Mouse (Mus musculus) CD4-positive, CD25-positive, alpha-beta regulatory T cell, adult 4 months (primary cell): ENCODE measurements around the gene Arhgap24. TPM values are rescaled to one million over a fixed set of nuclear protein-coding genes. Genes with fewer than 3 reads are reported as not detected.

Experiments
- ATAC-seq: one replicate; pipeline ENCODE4 v1.8.0; 2017
- polyA plus RNA-seq, 2 experiments: library from polyadenylated mRNA; unstranded; fragments of 100-300 nt; shearing (Covaris generic); gene quantifications; one replicate each; pipeline ENCODE4 v1.2.1; 2017

Arhgap24 gene
- polyA plus RNA-seq, 2 experiments from 2014 or later, result 1.8 to 2.7 TPM

DNA sequence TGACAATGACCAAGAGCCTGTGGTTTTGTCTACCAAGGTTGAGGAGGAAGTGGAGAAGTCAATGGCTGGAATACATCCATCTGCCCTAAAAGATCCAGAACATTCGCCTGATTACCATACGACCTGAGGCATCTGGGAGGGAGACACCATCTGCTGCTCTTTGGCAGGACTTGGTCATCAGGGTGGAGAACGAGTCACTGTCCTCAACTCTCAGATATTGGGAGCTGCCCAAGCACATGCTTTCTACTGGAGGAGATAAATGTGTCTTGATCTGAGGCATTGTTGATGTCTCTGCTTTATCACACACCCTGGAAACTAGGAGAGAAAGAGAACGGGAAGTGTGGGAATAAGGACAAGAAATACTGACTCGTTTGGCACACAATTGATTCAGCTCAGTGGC lies 206.5 kb downstream of the Arhgap24 start:
- no peak for ATAC-seq

DNA sequence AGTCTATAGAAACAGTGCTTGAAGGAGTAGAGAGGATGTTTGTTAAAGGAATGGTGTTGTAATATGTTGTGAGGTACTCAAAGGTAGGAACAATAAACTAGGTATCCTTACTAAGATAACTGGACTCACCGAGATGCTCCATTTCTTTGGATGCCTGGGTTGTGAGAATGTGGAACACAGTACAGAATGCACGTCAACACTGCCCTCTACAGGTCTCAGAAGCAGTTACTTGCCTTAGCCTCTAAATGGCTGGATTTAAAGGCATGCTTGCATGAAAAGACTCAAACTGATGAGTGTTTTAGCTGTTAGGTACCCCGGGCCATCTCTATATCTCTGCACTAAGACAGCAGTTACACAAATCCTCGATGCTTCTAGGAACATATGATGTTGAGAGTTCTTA lies 211.3 kb downstream of the Arhgap24 start:
- peak; percentile 43 for ATAC-seq

DNA sequence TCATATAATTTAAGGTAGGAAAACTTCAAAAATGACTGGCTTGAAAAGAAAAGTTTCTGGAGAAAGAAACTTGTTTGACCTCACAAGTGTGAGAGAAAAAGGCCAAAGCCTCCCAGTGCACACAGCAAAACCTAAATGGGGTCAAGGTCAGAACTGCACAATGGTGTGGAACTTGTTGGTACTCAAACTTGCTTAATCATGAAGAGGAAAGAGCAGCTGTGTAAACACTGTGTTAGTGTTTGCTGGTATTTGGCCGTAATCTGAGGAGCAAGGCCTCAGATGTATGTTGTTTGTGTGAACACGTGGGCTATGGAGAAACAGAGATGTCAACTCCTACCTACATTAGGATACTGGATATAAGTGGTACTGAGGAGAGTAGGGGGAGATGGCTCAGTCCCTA lies 212.0 kb downstream of the Arhgap24 start:
- no peak for ATAC-seq

DNA sequence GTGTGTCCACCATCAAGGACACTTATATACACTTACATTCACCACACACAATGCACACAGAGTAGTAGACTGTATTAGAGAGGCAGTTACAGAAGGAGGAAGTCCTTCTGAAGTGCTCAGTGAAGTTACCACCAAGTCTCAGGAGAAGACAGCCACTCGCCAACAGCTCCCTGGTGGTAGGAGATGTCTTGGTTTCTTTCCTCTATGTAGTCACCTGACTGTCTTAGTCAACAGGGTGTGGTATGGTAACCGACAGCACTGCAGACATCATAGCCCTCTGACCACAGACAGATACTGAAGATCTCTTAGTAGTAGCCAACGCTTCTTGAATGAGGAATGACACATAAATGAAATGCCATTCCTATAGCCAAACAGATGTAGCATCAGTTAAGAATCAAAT lies 212.7 kb downstream of the Arhgap24 start:
- no peak for ATAC-seq

DNA sequence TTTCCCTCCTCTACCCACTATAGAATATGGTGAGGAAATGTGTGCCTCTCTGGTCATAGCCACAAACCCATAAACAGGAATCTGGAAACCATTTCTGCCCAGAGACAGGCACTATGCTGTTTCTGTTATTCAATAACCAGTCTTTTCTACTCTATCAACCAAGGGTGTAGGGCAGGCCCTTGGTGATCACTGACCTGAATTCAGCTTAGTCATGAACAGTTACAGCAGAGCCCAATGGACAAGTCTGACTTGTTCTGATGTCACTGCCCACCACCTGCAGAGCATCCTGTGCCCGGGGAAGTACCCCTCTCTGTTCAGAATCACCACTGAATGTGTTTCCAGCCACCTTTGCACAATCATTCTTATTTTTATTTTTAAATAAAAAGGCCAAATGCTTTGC lies 216.6 kb downstream of the Arhgap24 start:
- ATAC-seq, result no peak

DNA sequence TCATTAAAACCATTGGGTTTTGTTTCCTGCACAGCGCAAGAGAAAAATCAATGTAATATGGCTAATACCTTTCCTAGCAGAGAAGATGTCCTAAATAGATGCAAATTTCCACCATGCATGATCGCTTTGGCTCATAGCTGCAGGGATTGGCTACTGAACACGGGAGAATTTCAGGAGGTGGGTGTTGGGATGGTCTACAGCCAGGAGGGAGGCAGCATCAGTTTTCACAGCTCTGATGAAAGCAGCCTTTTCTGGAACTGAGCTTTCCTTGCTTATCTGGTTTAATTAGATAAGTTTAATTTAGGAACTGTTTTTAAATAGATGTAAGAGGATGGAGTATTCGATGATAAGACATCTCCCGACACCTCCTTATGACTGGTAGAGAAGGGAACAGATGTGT lies 217.2 kb downstream of the Arhgap24 start:
- no peak for ATAC-seq

DNA sequence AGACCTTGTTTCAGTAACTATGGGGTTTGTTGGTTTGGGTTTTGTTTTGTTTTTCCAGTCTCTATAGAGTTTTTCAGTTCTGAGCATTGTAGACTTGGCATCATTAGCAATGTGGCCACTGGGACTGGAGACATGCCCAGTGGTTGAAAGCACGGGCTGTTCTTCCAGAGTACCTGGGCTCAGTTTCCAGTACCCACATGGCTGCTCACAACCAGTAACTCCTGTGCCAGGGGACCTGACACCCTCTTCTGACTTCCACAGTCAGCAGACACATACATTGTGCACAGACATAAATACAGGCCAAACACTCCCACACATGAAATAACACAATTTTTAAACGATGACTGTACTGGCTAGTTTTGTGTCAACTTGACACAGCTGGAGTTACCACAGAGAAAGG lies 217.7 kb downstream of the Arhgap24 start:
- no peak for ATAC-seq

DNA sequence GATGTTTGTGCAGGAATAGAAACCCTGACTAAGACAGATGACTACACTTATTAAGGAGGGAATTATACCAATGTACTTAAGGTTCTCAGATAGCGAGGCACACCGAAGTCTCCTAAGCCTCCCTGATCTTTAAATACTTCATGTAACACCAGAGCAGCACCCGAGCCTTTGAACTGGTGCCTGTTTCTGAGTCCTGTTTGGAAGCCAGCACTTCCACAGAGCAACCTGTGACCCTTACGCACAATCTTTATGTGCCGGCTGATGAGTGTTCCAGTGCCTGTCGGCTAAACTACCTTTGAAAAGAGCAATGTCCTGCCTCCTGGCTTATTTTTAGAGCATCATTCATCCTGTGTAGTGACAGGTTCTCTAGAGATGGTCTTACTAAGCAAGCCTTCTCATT lies 221.4 kb downstream of the Arhgap24 start:
- ATAC-seq, result no peak

DNA sequence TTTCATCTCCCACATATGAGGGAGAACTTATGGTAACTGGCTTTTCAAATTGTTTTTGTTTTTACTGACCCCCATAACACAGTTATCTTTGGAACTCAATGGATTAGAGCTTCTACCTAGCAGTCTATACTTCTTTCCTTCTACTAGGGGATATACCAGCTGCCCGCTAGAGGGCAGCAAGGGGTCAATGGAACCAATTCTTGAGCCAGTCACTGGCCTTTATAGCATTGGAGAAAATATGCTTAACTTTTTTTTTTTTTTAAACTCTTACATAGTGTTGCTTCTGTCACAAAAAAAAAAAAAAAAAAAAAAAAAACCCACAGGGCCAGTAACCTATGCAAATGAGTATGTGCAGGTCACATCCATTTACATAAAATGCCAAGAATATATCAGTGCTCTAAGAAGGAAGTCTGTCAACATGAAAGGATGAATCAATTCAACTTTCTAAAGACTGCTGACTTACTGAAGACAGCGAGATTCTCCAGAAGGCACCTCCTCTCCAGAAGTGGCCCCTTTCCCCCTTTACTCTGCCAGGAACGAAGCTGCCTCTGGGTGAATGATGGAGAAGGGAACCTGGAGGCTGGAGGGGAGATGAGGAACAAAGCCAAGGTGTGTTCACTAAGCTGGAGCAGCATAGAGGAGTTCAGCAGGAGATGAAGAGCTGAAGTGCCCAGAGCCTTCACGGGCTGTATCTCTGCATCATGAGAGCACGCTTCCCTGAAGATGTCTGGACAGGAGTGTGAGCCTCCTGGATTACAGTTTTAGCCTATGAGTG lies 222.3 kb downstream of the Arhgap24 start:
- no peak for ATAC-seq

DNA sequence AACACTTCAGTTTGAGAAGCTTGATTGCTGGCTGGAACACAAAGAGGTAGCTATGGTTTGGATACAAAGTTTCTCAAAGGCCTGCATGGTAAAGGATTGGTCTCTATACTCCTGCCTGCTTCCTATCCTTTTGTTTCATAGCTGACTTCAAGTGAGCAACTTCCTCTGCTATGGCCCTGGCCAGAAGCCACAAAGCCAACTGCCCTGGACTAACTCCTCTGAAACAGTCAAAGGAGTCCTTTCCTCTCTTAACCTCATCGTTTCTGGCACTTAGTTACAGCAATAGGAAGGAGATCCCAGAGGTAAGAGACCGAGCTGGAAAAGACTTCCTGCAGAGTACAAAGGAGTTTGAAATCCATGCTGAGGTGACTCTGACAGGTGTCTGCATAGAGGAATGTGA lies 224.0 kb downstream of the Arhgap24 start:
- ATAC-seq, result no peak

DNA sequence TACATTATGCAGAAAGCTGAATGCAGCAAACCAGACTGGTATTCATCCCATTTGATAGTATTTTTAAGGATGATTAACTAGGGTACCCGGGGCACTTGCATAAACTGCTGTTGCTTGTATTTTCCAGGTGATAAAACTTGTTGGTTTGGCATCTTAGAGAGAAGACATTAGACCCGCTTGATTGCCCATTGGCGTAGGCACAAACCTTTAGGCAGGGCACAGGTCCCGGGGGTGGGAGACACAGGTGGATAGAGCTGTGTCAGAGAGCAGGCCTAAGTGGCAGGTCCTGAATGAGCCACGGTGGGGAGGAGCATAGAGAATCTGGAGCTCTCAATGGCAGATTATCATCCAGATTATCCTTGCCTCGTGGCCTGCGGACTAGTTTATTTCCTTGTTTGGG lies 229.1 kb downstream of the Arhgap24 start:
- no peak for ATAC-seq

DNA sequence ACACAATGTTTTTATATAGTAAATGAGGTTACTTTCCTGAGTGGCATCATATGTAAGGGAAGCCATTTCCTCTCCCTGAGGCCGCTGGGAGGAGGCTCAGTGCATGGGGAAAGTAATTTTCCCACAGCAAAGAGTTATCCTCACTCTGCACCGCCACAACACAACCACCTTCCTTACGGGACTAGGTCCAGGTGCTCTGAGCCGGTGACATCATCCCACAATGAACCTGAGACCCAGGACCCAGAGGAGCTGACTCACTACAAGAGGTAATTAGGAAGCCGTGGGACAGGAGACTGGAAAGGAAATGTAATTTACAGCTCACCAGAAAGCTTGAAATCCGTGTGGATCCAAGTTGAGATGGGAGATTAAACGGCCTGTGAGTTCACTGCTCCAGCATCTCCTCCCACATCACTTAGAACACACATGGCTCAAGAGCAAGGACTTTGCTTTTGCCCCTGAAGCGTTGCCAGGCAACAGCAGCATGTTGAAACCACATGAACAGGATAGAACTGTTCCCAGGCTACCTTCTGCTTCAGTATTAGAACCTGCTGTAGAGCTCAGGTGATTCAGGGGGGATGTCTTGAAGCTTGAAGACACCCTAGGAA lies 238.3 kb downstream of the Arhgap24 start:
- no peak for ATAC-seq

DNA sequence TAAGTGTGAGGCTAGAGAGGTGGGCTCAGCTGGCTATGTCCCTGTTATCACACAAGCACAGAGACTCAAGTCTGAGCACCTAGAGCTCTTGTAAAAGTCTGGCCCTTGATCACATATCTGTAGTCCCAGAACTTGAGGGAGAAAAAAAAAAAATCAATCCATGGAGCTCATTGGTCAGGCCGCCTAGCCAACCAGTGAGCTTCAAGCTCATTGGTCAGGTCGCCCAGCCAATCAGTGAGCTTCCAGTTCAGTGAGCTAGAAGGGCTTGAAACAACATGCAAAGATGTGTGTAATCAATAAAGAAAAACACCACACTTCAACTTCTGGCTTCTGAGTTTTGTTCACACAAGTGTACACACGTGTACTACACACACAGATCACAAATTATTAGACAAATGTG lies 242.4 kb downstream of the Arhgap24 start:
- no peak for ATAC-seq

DNA sequence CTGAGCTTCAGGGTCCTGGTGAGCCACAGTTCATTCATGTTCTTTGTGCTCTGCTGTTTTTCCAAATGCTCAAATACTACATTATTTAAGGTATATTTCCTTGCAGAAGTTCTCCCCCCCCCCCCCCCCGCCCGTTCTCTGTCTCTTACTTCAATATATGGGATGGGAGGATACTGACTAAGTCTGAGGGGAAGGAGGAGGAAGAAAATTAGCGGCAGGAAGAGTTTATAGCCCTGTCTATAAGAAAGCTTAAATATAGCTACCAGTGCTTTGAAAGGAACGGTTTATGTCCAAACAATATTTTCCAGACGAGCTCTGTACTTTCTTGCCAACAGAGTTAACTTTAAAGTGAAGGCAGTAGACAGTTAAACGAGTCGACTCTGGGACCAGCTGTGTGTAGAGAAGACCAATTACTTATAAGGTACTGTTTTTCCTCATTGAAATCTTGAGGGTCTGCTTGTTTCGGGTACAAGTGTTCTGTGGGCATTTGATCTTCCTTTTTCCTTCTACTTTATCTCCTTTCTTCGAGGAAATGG lies 243.7 kb downstream of the Arhgap24 start:
- ATAC-seq, result no peak

DNA sequence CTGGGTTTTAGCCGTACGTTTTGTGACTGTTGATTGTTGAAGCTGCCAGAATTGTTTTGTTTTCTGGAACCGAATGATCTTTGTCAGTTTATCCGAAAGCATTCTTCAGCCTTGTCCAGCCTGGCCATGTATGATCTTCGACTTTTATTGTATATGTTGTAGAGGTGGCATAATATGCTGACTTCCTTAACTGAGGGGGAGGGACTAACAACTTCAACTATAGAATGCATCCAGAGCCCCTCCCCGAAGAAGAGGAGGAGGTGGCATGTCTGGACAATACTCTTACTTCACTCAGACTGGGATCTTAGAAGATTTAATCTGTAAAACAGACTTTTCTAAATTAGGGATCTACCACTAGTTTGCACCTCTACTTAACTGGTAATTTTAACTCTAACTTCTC lies 244.2 kb downstream of the Arhgap24 start:
- ATAC-seq, result no peak

DNA sequence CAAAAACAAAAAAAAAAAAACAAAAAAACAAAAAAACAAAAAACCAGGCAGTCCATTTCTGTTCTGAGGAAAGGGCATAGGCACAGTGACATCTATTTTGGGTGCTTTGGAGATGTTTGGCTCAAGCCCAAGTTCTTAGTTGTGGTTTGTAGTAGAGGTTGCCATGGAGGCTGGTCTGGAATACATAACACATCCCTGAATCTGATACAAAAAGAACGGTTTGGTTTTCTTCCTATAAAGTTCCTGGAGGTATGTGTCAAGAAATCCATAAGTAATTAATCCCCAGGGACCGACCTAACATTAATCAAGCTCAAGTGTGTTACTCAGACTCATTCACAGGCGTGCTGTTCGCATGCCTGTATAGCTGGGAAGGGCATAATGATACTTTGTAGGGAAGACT lies 245.8 kb downstream of the Arhgap24 start:
- ATAC-seq, result no peak

DNA sequence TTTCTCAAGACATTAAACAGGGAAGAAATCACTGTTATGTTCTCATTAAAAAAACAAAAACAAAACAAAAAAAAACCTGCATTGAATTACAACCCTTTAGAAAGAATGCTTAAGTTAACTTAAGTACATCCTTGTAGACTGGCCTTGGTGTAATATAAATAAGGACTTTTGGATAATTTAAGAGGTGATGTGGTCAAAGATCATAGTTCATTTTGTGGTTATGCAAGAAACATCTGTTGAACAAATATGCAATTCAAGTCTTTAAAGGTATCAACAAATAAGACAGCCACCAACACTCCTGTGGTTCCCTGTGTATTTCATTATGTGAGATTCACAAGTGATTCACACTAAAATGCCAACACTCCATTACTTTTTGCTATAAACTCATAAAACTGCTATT lies 247.3 kb downstream of the Arhgap24 start:
- no peak for ATAC-seq

DNA sequence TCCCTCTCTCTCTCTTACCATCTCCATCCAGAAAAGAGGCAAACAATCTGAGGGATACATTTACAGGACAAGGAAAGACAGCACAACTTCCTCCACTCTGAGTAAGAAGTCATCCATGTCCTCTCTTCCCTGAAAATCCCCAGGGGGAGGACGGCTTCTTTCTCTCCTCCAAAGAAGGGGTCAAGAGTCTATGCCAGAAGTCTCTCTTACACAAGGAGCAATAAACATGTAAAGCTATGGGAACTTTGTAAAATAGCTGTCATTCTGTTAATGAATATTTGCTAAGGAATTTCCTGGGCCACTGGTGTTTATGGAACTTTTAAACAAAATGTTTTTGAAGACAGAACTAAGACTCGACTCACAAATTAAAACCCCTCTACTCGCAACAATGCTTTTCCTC lies 248.3 kb downstream of the Arhgap24 start:
- no peak for ATAC-seq

DNA sequence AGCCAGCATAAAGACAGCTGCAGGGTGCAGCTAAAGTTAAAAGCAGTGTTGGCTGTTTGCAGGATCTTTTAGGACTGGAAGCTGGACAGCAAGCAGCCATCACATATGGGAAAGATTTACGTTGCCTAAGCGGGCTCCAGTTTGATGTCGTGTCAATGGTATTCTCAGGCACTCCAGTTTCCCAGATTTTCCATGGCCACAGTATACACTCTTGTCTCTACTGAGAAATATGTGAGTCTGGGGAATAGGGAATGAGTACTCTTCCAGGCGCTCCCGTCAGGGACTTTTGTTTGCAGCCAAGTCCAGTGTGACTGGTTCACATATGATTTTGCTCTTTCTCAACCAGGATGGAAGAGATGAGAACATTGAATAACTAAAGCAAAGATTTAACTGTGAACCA lies 254.9 kb downstream of the Arhgap24 start:
- no peak for ATAC-seq

DNA sequence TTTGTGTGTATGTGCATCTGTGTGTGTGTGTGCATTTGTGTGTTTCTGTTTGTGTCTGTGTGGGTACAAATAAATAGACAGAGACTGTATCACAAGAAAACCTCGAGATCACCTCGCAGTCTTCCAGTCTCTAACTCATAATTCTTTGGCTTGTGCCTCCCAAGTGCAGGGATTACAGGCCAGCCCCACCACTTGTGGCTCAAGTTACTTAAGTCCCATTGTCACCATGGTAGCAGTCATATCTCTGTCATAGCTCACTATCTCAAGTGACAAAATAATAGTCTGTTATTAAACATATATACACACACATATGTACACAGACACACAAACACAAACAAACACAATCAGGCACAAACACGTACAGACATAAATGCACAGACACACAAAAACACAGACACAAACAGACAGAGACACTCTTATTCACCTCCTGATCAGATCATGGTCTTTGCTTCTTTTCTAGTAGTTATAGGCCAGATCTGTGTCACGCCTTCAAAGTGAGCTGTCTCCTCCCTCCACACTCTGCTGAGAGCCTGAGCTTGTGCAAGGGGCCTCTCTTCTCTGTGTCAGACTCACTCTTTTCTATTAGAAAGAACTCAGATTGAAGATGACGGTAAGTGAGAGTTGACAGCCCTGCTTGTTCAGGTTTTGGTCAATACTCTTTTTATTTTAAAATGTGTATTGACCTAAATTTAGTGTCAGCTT lies 261.5 kb downstream of the Arhgap24 start:
- ATAC-seq, result no peak

DNA sequence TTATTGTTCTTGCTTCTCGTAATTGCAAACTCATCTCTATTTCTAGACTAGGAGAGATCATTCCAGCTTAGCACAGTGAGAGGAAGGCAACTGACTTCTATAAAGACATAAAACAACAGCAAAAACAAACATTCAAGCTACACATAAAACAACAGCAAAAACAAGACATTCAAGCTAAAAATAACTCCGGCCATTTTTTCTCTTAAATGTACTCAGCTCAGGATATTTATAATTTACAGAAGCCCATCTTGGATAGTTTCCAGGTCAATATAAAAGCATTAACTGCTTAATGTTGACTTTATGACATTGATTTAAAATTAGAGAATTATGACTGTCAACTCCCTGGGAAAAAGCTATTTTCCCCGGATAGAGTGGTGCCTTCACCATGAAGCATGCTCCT lies 262.2 kb downstream of the Arhgap24 start:
- ATAC-seq, result no peak

DNA sequence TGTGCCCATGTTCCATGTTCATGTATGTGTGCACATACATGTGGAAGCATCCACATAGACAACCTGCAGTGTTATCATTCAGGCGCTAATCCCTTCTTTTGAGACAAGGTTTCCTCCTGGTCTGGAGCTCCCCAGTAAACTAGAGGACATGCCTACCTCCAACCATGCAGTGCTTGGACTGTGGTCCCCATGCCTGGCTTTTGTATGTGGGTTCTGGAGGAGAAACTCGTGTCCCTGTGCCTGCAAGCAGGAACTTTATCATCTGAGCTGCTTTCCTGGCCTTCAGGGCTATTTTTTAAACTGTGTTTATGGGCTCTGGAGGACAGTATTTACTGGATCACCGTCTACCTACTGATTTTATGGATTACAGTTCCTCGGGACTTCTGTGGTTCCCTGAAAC lies 262.9 kb downstream of the Arhgap24 start:
- ATAC-seq, result no peak

DNA sequence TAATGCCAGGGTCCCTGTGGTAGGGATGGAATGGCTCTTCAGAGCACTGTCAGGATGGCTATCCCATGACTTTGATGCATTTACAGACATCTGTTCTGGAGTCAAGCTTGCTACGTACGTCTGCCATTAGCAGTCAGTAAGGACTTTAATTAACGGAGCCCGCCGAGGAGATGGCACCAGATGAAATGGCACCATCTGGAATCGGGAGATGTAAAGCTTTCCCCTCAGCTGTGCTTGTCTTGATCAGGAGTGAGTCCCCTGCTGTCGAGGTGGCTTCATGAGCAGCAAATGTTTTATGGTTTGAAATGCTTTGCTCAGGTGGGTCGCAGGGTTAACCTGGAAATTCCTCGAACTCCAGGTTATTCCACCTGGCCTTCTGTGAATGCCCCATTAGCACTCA lies 267.0 kb downstream of the Arhgap24 start:
- no peak for ATAC-seq

DNA sequence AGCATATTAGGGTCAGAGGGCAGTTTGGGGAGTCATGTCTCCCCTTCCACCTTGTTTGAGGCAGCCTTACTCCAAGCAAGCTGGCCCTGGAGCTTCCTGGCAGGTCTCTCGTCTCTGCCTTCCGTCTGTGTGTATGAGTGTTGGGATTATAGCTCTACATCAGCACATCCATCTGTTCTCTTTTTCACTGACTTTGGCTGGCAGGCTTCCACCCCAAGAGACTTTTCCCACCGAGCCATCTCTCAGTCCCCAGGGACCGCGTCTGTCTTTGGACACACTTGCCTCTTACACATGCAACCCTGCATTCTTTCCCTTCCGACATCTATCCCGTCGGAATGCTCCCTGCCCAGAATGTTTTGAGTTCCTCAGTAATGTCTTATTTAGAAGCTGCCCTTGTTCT lies 267.8 kb downstream of the Arhgap24 start:
- no peak for ATAC-seq
